Mouse (Mus musculus): ENCODE results near the gene Chrnd.

- TF ChIP-seq CTCF (IDR thresholded peaks at IDR 0.05; ENCODE audit: low read depth) (no peak), EP300 (IDR thresholded peaks at IDR 0.05; ENCODE audit: low read depth) (no peak)
These were observed 55.0 kb downstream of the Chrnd start for GRCm38 (mm10) chr1:87245430-87245829.
